Mouse (Mus musculus) E14TG2a.4 (cell line): ENCODE results near the gene Flt1.
"Not testable (repeated sequence)": the region's sequence is repeated elsewhere in the genome, so short reads cannot be mapped to it uniquely, and the experiment has no call there.

Experiments
- H3K27me3 ChIP-seq: 2 replicates; pipeline ENCODE4 v1.6.1; 2014; ENCODE audit warnings: low read length, control low read depth; ENCODE audit not compliant: insufficient read depth
- H3K36me3 ChIP-seq: 2 replicates; pipeline ENCODE4 v1.6.1; 2014; ENCODE audit warnings: low read length, control low read depth; ENCODE audit not compliant: insufficient read depth
- H3K4me1 ChIP-seq: replicated peaks from 2 replicates; pipeline ENCODE4 v1.6.1; 2014; ENCODE audit warnings: low read depth, low read length, control low read depth
- H3K4me3 ChIP-seq: replicated peaks from 2 replicates; pipeline ENCODE4 v1.5.1; 2014; ENCODE audit warnings: mild to moderate bottlenecking, low read length
- H3K9me3 ChIP-seq: 2 replicates; pipeline ENCODE4 v1.6.1; 2014; ENCODE audit warnings: low read length, control low read depth
- CTCF ChIP-seq: conservative IDR thresholded peaks from 2 replicates; pipeline ENCODE4 v1.5.1; 2014; ENCODE audit warnings: low read length
- NANOG ChIP-seq: IDR thresholded peaks from 2 replicates; pipeline ENCODE4 v1.6.1; 2014; ENCODE audit warnings: borderline replicate concordance, low read length, mixed read lengths
- POU5F1 ChIP-seq: IDR thresholded peaks from 2 replicates; pipeline ENCODE4 v1.6.1; 2014; ENCODE audit warnings: low read length, borderline replicate concordance

Gene Flt1

DNA sequence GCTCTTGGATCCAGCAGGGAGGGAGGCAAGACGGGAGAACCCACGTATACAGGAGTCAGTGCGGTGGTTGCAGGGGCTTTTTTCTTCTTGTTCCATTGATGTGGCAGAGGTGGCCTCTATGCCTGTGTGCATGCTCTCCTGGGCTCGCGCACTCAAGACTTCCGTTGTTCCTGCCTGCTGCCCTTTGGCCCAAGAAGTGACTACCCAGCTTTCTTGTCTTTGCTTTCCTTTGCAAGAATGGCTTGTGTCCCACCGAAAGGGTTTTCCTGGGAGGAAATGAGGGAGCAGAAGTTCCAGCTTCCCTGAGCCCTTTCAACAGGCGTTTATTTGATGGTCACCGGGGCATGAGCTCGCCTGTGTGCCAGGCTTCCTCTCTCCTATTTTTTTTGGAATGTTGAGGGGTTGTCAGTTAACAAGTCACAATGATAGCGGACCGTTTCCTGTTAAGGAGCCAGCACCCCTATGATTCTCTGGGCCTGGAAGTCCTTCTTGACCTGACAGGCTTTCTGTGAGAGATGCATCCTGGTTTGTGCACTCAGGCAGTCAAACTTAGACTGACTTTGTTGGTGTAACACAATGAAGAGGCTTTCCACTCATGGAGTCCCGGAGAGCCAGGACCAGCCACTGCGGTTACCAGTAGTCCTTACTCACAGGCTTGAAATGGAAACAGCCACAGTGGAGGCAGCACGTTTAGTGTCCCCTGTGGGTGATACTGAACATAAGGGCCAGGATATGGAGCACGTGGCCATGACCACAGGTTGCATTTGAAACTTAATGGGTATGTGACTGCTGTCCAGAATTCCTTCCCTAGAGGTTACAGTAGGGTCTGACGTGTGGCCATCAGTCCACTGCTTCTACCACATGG, 95.2 kb downstream of the Flt1 start:
- H3K9me3 ChIP-seq: no peaks in the 10 kb centered on the region
- no peak overlapping the region for H3K4me3 ChIP-seq
- no peak for TF ChIP-seq CTCF
- no peak for TF ChIP-seq NANOG
- no peak for TF ChIP-seq POU5F1
- no peaks in the 10 kb centered on the region for H3K27me3 ChIP-seq
- H3K4me1 ChIP-seq: peaks cover 5% of the 10 kb centered on the region; the same call in 1 of the 2 replicates
- H3K36me3 ChIP-seq: no peaks in the 10 kb centered on the region

DNA sequence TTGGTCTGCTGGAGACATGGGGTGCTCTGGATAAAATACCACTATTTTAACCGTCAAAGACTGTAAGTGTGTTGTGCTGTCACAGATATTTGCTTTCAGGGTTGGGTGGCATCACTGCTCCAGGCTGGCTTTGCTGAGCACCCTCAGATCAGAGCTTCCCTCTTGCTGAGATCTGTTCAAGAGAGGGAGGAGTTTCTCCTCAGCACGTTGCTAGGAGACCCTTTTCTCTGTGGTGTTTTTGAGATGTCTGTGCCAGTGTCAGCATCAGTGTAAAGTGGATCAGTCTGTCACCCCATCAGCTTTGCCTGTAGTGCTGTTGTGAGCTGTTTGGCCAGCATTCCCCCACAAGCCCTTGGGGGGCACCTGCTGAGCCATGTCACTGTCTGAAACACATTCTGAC, 98.9 kb downstream of the Flt1 start:
- TF ChIP-seq POU5F1 (no peak), CTCF (no peak), NANOG (no peak)
- no peaks in the 10 kb centered on the region for H3K4me1 ChIP-seq

DNA sequence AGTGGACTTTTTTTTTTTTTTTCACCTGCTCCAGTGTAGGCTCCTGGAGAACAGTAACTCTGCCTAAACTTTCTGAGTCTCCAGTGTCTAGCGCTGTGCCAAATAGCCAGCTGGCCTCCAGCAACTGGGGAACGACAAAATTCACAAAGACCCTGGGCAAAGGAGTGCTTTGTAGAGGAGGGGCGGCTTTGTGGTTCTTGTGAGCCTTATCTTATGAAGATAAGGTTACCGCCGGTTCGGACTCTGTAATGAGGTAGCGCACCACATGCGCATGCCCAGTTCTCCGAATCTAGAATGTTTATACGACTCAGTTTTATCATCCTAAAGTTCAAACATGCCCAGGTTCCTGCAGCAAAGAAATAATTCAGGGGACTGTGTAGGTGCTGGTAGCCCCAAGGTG, 102.1 kb downstream of the Flt1 start:
- Histone ChIP-seq H3K27me3 (no peaks in the 10 kb centered on the region), H3K9me3 (peaks cover 7% of the 10 kb centered on the region; the same call in 1 of the 2 replicates), H3K4me3 (no peak overlapping the region), H3K4me1 (peaks cover 16% of the 10 kb centered on the region), H3K36me3 (no peaks in the 10 kb centered on the region)
- TF ChIP-seq CTCF (no peak), POU5F1 (no peak), NANOG (no peak)

More for the DNA sequence above, 98.9 kb downstream of the Flt1 start:
- Histone ChIP-seq H3K27me3 (no peaks in the 10 kb centered on the region), H3K9me3 (peaks cover 6% of the 10 kb centered on the region; the same call in 1 of the 2 replicates), H3K4me3 (no peak overlapping the region), H3K36me3 (no peaks in the 10 kb centered on the region)

DNA sequence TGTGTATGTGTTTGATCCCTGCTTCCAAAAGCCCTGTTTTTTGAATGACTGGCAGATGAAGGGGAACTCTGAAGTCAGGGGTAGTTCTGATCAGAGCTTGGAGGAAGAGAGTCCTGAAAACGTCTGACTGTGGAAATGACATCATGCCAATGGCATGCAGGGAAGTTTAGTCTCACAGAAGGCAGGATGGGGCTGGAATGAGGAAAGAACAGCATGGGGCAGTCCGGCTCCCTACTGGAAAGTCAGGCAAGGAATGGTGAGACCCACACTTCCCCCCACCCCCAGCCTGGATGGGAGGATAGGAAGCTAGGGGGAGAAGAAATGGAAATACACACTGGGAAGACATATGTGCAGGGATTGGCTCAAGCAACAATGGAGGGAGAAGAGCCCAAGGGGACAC, 105.6 kb downstream of the Flt1 start:
- Histone ChIP-seq H3K36me3 (no peaks in the 10 kb centered on the region), H3K9me3 (peaks cover 7% of the 10 kb centered on the region; the same call in 1 of the 2 replicates), H3K4me1 (peaks cover 23% of the 10 kb centered on the region), H3K4me3 (no peak overlapping the region), H3K27me3 (peaks cover 3% of the 10 kb centered on the region; the same call in 1 of the 2 replicates)
- TF ChIP-seq CTCF (no peak), NANOG (no peak), POU5F1 (no peak)

DNA sequence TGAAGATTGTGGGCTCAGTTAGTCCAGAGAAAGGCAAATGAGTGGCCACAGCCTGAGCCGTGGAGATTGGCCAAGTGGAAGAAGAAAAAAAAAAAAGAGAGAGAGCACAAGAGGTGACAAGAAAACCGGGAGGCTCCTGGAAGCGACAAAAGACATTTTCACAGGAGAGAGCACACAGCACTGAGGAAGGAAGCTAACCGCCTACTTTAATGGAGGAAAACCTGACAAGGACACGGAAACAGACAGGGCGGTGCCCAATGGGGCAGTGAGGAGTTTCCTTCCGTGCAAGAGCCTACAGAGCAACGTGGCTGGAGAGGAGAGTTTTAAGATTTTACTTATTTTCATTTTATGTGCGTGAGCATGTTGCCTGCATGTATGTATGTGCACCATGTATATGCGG, 107.6 kb downstream of the Flt1 start:
- H3K4me1 ChIP-seq: peaks cover 23% of the 10 kb centered on the region
- no peaks in the 10 kb centered on the region for H3K36me3 ChIP-seq
- no peak for TF ChIP-seq POU5F1
- no peak for TF ChIP-seq CTCF
- no peak for TF ChIP-seq NANOG
- H3K4me3 ChIP-seq: no peak overlapping the region; the same call in 1 of the 2 replicates
- peaks cover 3% of the 10 kb centered on the region; the same call in 1 of the 2 replicates for H3K27me3 ChIP-seq
- peaks cover 17% of the 10 kb centered on the region for H3K9me3 ChIP-seq

DNA sequence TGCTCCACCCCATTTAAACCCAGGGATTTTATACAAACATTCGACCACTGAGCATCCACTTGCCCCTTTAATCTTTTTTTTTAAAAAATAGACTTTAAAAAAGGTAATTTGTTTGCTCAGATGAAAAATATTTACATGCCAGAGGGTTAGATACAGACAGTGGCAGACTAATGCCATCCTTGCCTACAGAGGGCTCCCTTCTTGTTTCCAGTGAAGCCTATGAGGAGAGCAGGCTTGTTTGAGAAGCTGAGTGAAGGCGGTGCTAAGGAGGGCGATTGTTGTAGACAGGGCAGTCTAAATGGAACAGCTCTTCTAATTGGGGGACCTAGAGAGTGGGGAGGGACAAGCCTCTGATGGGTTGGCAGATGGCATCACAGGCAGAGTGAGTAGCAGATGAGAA, 109.4 kb downstream of the Flt1 start:
- peaks cover 23% of the 10 kb centered on the region for H3K4me1 ChIP-seq
- no peak for TF ChIP-seq POU5F1
- H3K27me3 ChIP-seq: peaks cover 3% of the 10 kb centered on the region; the same call in 1 of the 2 replicates
- H3K4me3 ChIP-seq: no peak overlapping the region
- peaks cover 25% of the 10 kb centered on the region for H3K9me3 ChIP-seq
- no peaks in the 10 kb centered on the region for H3K36me3 ChIP-seq

DNA sequence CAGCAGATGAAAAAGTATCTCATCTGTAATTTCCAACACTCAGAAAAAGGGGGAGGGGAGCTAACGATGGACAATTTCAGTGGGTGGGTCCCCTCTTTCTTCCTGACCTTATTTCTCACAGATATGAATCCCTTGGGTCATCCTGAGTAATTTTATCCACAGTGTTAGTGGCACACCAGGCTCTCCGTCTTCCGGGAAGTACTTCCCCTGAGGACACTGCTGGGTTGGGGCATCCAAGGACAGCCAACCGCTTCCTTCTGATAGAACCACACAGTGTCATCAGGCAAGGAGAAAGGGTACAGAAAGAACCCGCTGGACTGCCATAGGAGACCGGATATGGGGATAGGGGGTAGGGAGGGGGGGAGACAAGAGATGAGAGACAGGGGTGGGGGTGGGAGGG, 111.2 kb downstream of the Flt1 start:
- H3K36me3 ChIP-seq: no peaks in the 10 kb centered on the region
- no peak overlapping the region for H3K4me3 ChIP-seq
- H3K9me3 ChIP-seq: peaks cover 43% of the 10 kb centered on the region
- peaks cover 3% of the 10 kb centered on the region; the same call in 1 of the 2 replicates for H3K27me3 ChIP-seq
- TF ChIP-seq POU5F1 (no peak), CTCF (no peak), NANOG (no peak)
- H3K4me1 ChIP-seq: peaks cover 8% of the 10 kb centered on the region

DNA sequence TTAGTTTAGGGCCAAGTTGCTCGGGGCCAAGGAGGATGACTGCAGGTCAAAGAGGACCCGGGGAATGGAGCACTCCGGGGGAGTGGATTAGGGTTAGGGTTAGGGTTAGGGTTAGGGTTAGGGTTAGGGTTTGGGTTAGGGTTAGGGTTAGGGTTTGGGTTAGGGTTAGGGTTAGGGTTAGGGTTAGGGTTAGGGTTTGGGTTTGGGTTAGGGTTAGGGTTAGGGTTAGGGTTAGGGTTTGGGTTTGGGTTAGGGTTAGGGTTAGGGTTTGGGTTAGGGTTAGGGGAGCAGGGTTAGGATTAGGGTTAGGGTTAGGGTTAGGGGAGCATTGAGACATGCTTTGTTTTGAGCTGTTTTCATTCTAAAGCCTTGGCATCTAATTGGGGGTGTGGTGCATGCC, 114.5 kb downstream of the Flt1 start:
- peaks cover 50% of the 10 kb centered on the region for H3K9me3 ChIP-seq
- not testable (repeated sequence) for H3K27me3 ChIP-seq, H3K4me1 ChIP-seq, H3K4me3 ChIP-seq, H3K36me3 ChIP-seq
